Mouse (Mus musculus): ENCODE results near the gene Sh3gl2. TPM values are rescaled to one million over a fixed set of nuclear protein-coding genes. Genes with fewer than 3 reads are reported as not detected.
A peak's percentile ranks its signal among the peaks of the same experiment; 100 is the strongest.

Sh3gl2 gene
- polyA plus RNA-seq, 1 experiment from 2014 or later, result 66.1 TPM

- no peak for ATAC-seq (ENCODE audit: low FRiP score, low TSS enrichment)
- WGBS, result 64% methylated on average over 5 of the region's 5 CpGs
- DNase-seq, result no peak
- no peaks in the 10 kb centered on the region for H3K4me1 ChIP-seq (ENCODE audit: control insufficient read depth, insufficient read depth, low read length)
- no peak overlapping the region for H3K9ac ChIP-seq (replicated peaks; ENCODE audit: low read length)
- H3K27ac ChIP-seq (replicated peaks; ENCODE audit: low read depth, low read length), result no peak overlapping the region
- H3K36me3 ChIP-seq (ENCODE audit: control insufficient read depth, insufficient read depth, low read length), result no peaks in the 10 kb centered on the region
- no peaks in the 10 kb centered on the region for H3K27me3 ChIP-seq (ENCODE audit: control insufficient read depth, insufficient read depth, low read length)
- H3K4me2 ChIP-seq (ENCODE audit: low read length), result no peak overlapping the region
- no peak overlapping the region for H3K4me3 ChIP-seq (replicated peaks; ENCODE audit: low read depth, low read length)
- no peaks in the 10 kb centered on the region for H3K9me3 ChIP-seq (ENCODE audit: control insufficient read depth, low read length)
Measured at GRCm38 (mm10) chr4:85222716-85223115, 17.8 kb downstream of the Sh3gl2 start.

GRCm38 (mm10) chr4:85226731-85227130 lies 21.8 kb downstream of the Sh3gl2 start:
- Histone ChIP-seq H3K4me2 (ENCODE audit: low read length) (no peak overlapping the region), H3K36me3 (ENCODE audit: control insufficient read depth, insufficient read depth, low read length) (no peaks in the 10 kb centered on the region), H3K9ac (replicated peaks; ENCODE audit: low read length) (no peak overlapping the region), H3K9me3 (ENCODE audit: control insufficient read depth, low read length) (no peaks in the 10 kb centered on the region), H3K27me3 (ENCODE audit: control insufficient read depth, insufficient read depth, low read length) (no peaks in the 10 kb centered on the region), H3K4me3 (replicated peaks; ENCODE audit: low read depth, low read length) (no peak overlapping the region), H3K27ac (replicated peaks; ENCODE audit: low read depth, low read length) (no peak overlapping the region), H3K4me1 (ENCODE audit: control insufficient read depth, insufficient read depth, low read length) (no peaks in the 10 kb centered on the region)
- WGBS, result 85% methylated on average over 5 of the region's 5 CpGs
- ATAC-seq (ENCODE audit: low FRiP score, low TSS enrichment) (no peak), DNase-seq (no peak)

GRCm38 (mm10) chr4:85227664-85228588 lies 23.0 kb downstream of the Sh3gl2 start:
- WGBS, result 73% methylated on average over 9 of the region's 9 CpGs
- H3K27me3 ChIP-seq (ENCODE audit: control insufficient read depth, insufficient read depth, low read length), result no peaks in the 10 kb centered on the region
- no peak overlapping the region for H3K27ac ChIP-seq (replicated peaks; ENCODE audit: low read depth, low read length)
- H3K9me3 ChIP-seq (ENCODE audit: control insufficient read depth, low read length), result no peaks in the 10 kb centered on the region
- ATAC-seq (ENCODE audit: low FRiP score, low TSS enrichment) (no peak), DNase-seq (no peak)
- no peak overlapping the region for H3K9ac ChIP-seq (replicated peaks; ENCODE audit: low read length)
- no peaks in the 10 kb centered on the region for H3K36me3 ChIP-seq (ENCODE audit: control insufficient read depth, insufficient read depth, low read length)
- no peak overlapping the region for H3K4me2 ChIP-seq (ENCODE audit: low read length)
- no peak overlapping the region for H3K4me3 ChIP-seq (replicated peaks; ENCODE audit: low read depth, low read length)
- H3K4me1 ChIP-seq (ENCODE audit: control insufficient read depth, insufficient read depth, low read length), result peaks cover 8% of the 10 kb centered on the region; the same call in 1 of the 2 replicates

GRCm38 (mm10) chr4:85228589-85228948 lies 23.6 kb downstream of the Sh3gl2 start:
- WGBS, result 89% methylated on average over 5 of the region's 5 CpGs
- Histone ChIP-seq H3K9me3 (ENCODE audit: control insufficient read depth, low read length) (no peaks in the 10 kb centered on the region), H3K4me1 (ENCODE audit: control insufficient read depth, insufficient read depth, low read length) (peaks cover 10% of the 10 kb centered on the region; the same call in 1 of the 2 replicates)

GRCm38 (mm10) chr4:85232386-85233381 lies 27.8 kb downstream of the Sh3gl2 start:
- Histone ChIP-seq H3K9me3 (ENCODE audit: control insufficient read depth, low read length) (no peaks in the 10 kb centered on the region), H3K9ac (replicated peaks; ENCODE audit: low read length) (no peak overlapping the region), H3K4me1 (ENCODE audit: control insufficient read depth, insufficient read depth, low read length) (peaks cover 10% of the 10 kb centered on the region; the same call in 1 of the 2 replicates), H3K27me3 (ENCODE audit: control insufficient read depth, insufficient read depth, low read length) (no peaks in the 10 kb centered on the region), H3K36me3 (ENCODE audit: control insufficient read depth, insufficient read depth, low read length) (no peaks in the 10 kb centered on the region), H3K27ac (replicated peaks; ENCODE audit: low read depth, low read length) (0 out of 2 replicates have a peak overlapping the region, but pooled peaks have one; percentile 20), H3K4me3 (replicated peaks; ENCODE audit: low read depth, low read length) (no peak overlapping the region), H3K4me2 (ENCODE audit: low read length) (peak overlapping the region; percentile 11; the same call in 1 of the 2 replicates)
- DNase-seq (peak; percentile 37), ATAC-seq (ENCODE audit: low FRiP score, low TSS enrichment) (no peak)
- WGBS, result 46% methylated on average over 14 of the region's 14 CpGs

More at GRCm38 (mm10) chr4:85228589-85228948, 23.6 kb downstream of the Sh3gl2 start:
- Histone ChIP-seq H3K27me3 (ENCODE audit: control insufficient read depth, insufficient read depth, low read length) (no peaks in the 10 kb centered on the region), H3K27ac (replicated peaks; ENCODE audit: low read depth, low read length) (no peak overlapping the region), H3K4me2 (ENCODE audit: low read length) (no peak overlapping the region), H3K36me3 (ENCODE audit: control insufficient read depth, insufficient read depth, low read length) (no peaks in the 10 kb centered on the region), H3K4me3 (replicated peaks; ENCODE audit: low read depth, low read length) (no peak overlapping the region), H3K9ac (replicated peaks; ENCODE audit: low read length) (no peak overlapping the region)
- ATAC-seq (ENCODE audit: low FRiP score, low TSS enrichment) (no peak), DNase-seq (no peak)

GRCm38 (mm10) chr4:85241675-85242074 lies 36.7 kb downstream of the Sh3gl2 start:
- ATAC-seq (ENCODE audit: low FRiP score, low TSS enrichment) (no peak), DNase-seq (no peak)
- Histone ChIP-seq H3K4me3 (replicated peaks; ENCODE audit: low read depth, low read length) (no peak overlapping the region), H3K4me1 (ENCODE audit: control insufficient read depth, insufficient read depth, low read length) (no peaks in the 10 kb centered on the region), H3K9ac (replicated peaks; ENCODE audit: low read length) (no peak overlapping the region), H3K27me3 (ENCODE audit: control insufficient read depth, insufficient read depth, low read length) (no peaks in the 10 kb centered on the region), H3K4me2 (ENCODE audit: low read length) (no peak overlapping the region), H3K36me3 (ENCODE audit: control insufficient read depth, insufficient read depth, low read length) (no peaks in the 10 kb centered on the region), H3K9me3 (ENCODE audit: control insufficient read depth, low read length) (no peaks in the 10 kb centered on the region), H3K27ac (replicated peaks; ENCODE audit: low read depth, low read length) (no peak overlapping the region)
- WGBS, result 90% methylated on average over 3 of the region's 3 CpGs

- H3K27me3 ChIP-seq (ENCODE audit: control insufficient read depth, insufficient read depth, low read length), result no peaks in the 10 kb centered on the region
- no peak overlapping the region for H3K4me3 ChIP-seq (replicated peaks; ENCODE audit: low read depth, low read length)
- H3K4me1 ChIP-seq (ENCODE audit: control insufficient read depth, insufficient read depth, low read length), result no peaks in the 10 kb centered on the region
- no peak for DNase-seq
- no peak for ATAC-seq (ENCODE audit: low FRiP score, low TSS enrichment)
- 91% methylated on average over 2 of the region's 2 CpGs for WGBS
- no peak overlapping the region for H3K9ac ChIP-seq (replicated peaks; ENCODE audit: low read length)
- H3K27ac ChIP-seq (replicated peaks; ENCODE audit: low read depth, low read length), result no peak overlapping the region
- no peaks in the 10 kb centered on the region for H3K36me3 ChIP-seq (ENCODE audit: control insufficient read depth, insufficient read depth, low read length)
- H3K4me2 ChIP-seq (ENCODE audit: low read length), result no peak overlapping the region
- no peaks in the 10 kb centered on the region for H3K9me3 ChIP-seq (ENCODE audit: control insufficient read depth, low read length)
Measured at GRCm38 (mm10) chr4:85242562-85242961, 37.6 kb downstream of the Sh3gl2 start.

GRCm38 (mm10) chr4:85248673-85249072 lies 43.7 kb downstream of the Sh3gl2 start:
- no peak for DNase-seq
- H3K27me3 ChIP-seq (ENCODE audit: control insufficient read depth, insufficient read depth, low read length), result 0 out of 2 replicates have a peak, but pooled peaks cover 5% of the 10 kb centered on the region
- no peaks in the 10 kb centered on the region for H3K9me3 ChIP-seq (ENCODE audit: control insufficient read depth, low read length)
- no peak overlapping the region for H3K4me3 ChIP-seq (replicated peaks; ENCODE audit: low read depth, low read length)
- no peak overlapping the region for H3K4me2 ChIP-seq (ENCODE audit: low read length)
- no peak overlapping the region for H3K9ac ChIP-seq (replicated peaks; ENCODE audit: low read length)
- no peak overlapping the region for H3K27ac ChIP-seq (replicated peaks; ENCODE audit: low read depth, low read length)
- WGBS, result 95% methylated on average over 3 of the region's 3 CpGs
- H3K36me3 ChIP-seq (ENCODE audit: control insufficient read depth, insufficient read depth, low read length), result no peaks in the 10 kb centered on the region
- ATAC-seq (ENCODE audit: low FRiP score, low TSS enrichment), result no peak
- peaks cover 10% of the 10 kb centered on the region; the same call in 1 of the 2 replicates for H3K4me1 ChIP-seq (ENCODE audit: control insufficient read depth, insufficient read depth, low read length)

Data from midbrain, embryonic 14.5 days (tissue).